In the genomic region with DNA sequence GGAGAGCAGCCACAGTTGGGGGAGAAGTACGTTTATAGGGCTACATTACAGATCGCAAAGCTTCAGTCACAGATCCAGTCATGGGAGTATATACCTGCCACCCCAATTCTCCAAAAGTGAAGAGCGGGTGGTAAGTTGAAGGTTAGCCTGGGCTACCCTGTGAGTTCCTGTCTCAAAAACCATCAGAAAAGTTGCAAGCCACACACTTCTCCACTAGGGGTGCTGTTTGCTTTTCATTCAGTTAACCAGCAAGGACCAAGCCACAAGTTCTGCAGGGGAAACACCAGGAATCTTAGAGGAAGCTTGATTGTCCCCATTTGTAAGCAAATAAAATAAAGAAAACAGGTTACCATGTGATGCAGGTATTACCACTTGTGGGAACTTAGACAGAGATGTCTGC, we compare ENCODE assay signal across 8 mouse cellular contexts. TPM values are rescaled to one million over a fixed set of nuclear protein-coding genes. Genes with fewer than 3 reads are reported as not detected.
DNase-seq lines count a peak whose midpoint lies in the region; ATAC-seq and TF ChIP-seq lines count a peak whose summit lies in the region.

No protein-coding gene starts in this region.

- H3K36me3 ChIP-seq in liver, embryonic 13.5 days = peaks cover 72% of the 10 kb centered on the region
- H3K36me3 ChIP-seq in stomach, postnatal 0 days (ENCODE audit: control insufficient read depth, insufficient read depth, low read length) = peaks cover 4% of the 10 kb centered on the region; the same call in 1 of the 2 replicates

- TF ChIP-seq EP300 in stomach, postnatal 0 days (optimal IDR thresholded peaks at IDR 0.05) = no peak

- DNase-seq in cerebellum, adult 9-10 months = peak; percentile 82
- DNase-seq in cerebellum, adult 11 months = no peak
- DNase-seq in right cerebral cortex, adult 2 months (ENCODE audit: low spot score in 2 of 2) = peak; percentile 62 to 74
- no peak for DNase-seq in right cerebral cortex, postnatal 4 days
- DNase-seq in embryo, embryonic 11 days = peak; percentile 74
- DNase-seq in liver, embryonic 13.5 days = no peak
- peak; percentile 48 for DNase-seq in stomach, postnatal 0 days (ENCODE audit: low spot score)
- no peak for DNase-seq in ovary, adult 18-20 months (ENCODE audit: low spot score)

- no peak overlapping the region for H3K4me3 ChIP-seq in liver, embryonic 13.5 days (replicated peaks)
- H3K4me3 ChIP-seq in stomach, postnatal 0 days (ENCODE audit: low read depth, low read length) = no peak overlapping the region

- peak; percentile 83 for TF ChIP-seq CTCF in stomach, postnatal 0 days (IDR thresholded peaks at IDR 0.05; ENCODE audit: low read depth)

- 0 out of 2 replicates have a peak overlapping the region, but pooled peaks have one; percentile 32 for H3K27ac ChIP-seq in liver, embryonic 13.5 days
- no peak overlapping the region for H3K27ac ChIP-seq in stomach, postnatal 0 days (replicated peaks)

- no peak for ATAC-seq in liver, embryonic 13.5 days (ENCODE audit: low read depth)
- no peak for ATAC-seq in stomach, postnatal 0 days (ENCODE audit: low FRiP score, low TSS enrichment)

- no peaks in the 10 kb centered on the region for H3K9me3 ChIP-seq in liver, embryonic 13.5 days (replicated peaks)
- no peaks in the 10 kb centered on the region for H3K9me3 ChIP-seq in stomach, postnatal 0 days (ENCODE audit: control insufficient read depth, low read length)

- no peaks in the 10 kb centered on the region; the same call in 1 of the 2 replicates for H3K27me3 ChIP-seq in liver, embryonic 13.5 days
- H3K27me3 ChIP-seq in stomach, postnatal 0 days (ENCODE audit: control insufficient read depth, insufficient read depth, low read length) = no peaks in the 10 kb centered on the region

- no peak overlapping the region for H3K4me2 ChIP-seq in liver, embryonic 13.5 days
- no peak overlapping the region for H3K4me2 ChIP-seq in stomach, postnatal 0 days (replicated peaks; ENCODE audit: low read depth)

- 46% methylated on average over 3 of the region's 3 CpGs for WGBS in liver, embryonic 13.5 days (ENCODE audit: insufficient replicate concordance)
- 82% methylated on average over 3 of the region's 3 CpGs for WGBS in stomach, postnatal 0 days

- peaks cover 31% of the 10 kb centered on the region for H3K4me1 ChIP-seq in liver, embryonic 13.5 days (replicated peaks)
- no peaks in the 10 kb centered on the region for H3K4me1 ChIP-seq in stomach, postnatal 0 days (replicated peaks; ENCODE audit: control insufficient read depth, insufficient read depth)

- H3K9ac ChIP-seq in liver, embryonic 13.5 days = no peak overlapping the region
- no peak overlapping the region for H3K9ac ChIP-seq in stomach, postnatal 0 days (ENCODE audit: low read length)

RNA-seq across cellular contexts. Expression of a gene that starts 28.9 kb away (rescaled TPM):
- 45.5 and 46.5 TPM in 2 replicates for polyA plus RNA-seq in liver, embryonic 13.5 days (2015; fragmentation: Nextera tagmentation; extraction: Ambion mirVana)
- polyA plus RNA-seq in stomach, postnatal 0 days (2015; fragmentation: Nextera tagmentation; extraction: Ambion mirVana) = 25.1 and 26.1 TPM in 2 replicates

Comparison
In these comparisons a context has a peak if more than half of its experiments do, and no peak if none do; other contexts are left out.
1. DNase-seq: peak in cerebellum, adult 9-10 months (single experiment), right cerebral cortex, adult 2 months (2 of 2), embryo, embryonic 11 days (single experiment) and stomach, postnatal 0 days (single experiment); none in cerebellum, adult 11 months (single experiment), right cerebral cortex, postnatal 4 days (single experiment), liver, embryonic 13.5 days (single experiment) and ovary, adult 18-20 months (single experiment).